Mouse (Mus musculus) liver, embryonic 14.5 days (tissue): ENCODE measurements at regions not wholly inside any gene's neighbourhood (a gene's known extent, or its start where the extent isn't known, plus 50 kb on each side); places are given as distances from the start of the nearest gene placed in this dataset.

Experiments
- CTCF ChIP-seq: IDR thresholded peaks from 2 replicates; pipeline ENCODE4 v1.5.1; 2016; ENCODE audit warnings: antibody characterized with exemption, low read depth, control low read depth
- EP300 ChIP-seq: IDR thresholded peaks from 2 replicates; pipeline ENCODE4 v1.6.1; 2016; ENCODE audit warnings: antibody characterized with exemption, low read depth

- TF ChIP-seq CTCF, result no peak
- TF ChIP-seq EP300, result no peak
These were observed 64.4 kb downstream of the Fam43a start for GRCm38 (mm10) chr16:30663971-30664370.
